In genomic region chr2:13011472-13011871, GRCm38 (mm10) we compare ENCODE assay signal across 8 mouse cellular contexts. TPM values are rescaled to one million over a fixed set of nuclear protein-coding genes. Genes with fewer than 3 reads are reported as not detected.
DNase-seq lines count a peak whose midpoint lies in the region; ATAC-seq and TF ChIP-seq lines count a peak whose summit lies in the region.

TSS of gene C1ql3 (minus strand) at chr2:13011806.

- no peak within 1 kb of the TSS for H3K27ac ChIP-seq in heart, embryonic 12.5 days (ENCODE audit: poor library complexity, severe bottlenecking)
- no peak within 1 kb of the TSS for H3K27ac ChIP-seq in brown adipose tissue, adult 24 weeks (replicated peaks; ENCODE audit: low read depth, low read length)
- no peak within 1 kb of the TSS for H3K27ac ChIP-seq in liver, postnatal 0 days (ENCODE audit: low read depth)

- WGBS in heart, embryonic 12.5 days: under 1% methylated on average over 19 of the region's 19 CpGs
- 2% methylated on average over 19 of the region's 19 CpGs for WGBS in liver, postnatal 0 days (ENCODE audit: insufficient replicate concordance)

- peak within 1 kb of the TSS; percentile 100 for H3K4me2 ChIP-seq in heart, embryonic 12.5 days
- H3K4me2 ChIP-seq in liver, postnatal 0 days (ENCODE audit: low read depth, low read length): peak within 1 kb of the TSS; percentile 92

- ATAC-seq in heart, embryonic 12.5 days (ENCODE audit: insufficient number of reproducible peaks, low FRiP score): no peak
- no peak for ATAC-seq in liver, postnatal 0 days

- peaks cover 24% of the 10 kb centered on the region for H3K4me1 ChIP-seq in heart, embryonic 12.5 days (replicated peaks)
- H3K4me1 ChIP-seq in brown adipose tissue, adult 24 weeks (ENCODE audit: control insufficient read depth, insufficient read depth, insufficient read length, low read length): peaks cover 5% of the 10 kb centered on the region; the same call in 1 of the 2 replicates
- peaks cover 13% of the 10 kb centered on the region for H3K4me1 ChIP-seq in liver, postnatal 0 days (ENCODE audit: insufficient read depth)

- no peaks in the 10 kb centered on the region for H3K36me3 ChIP-seq in heart, embryonic 12.5 days
- H3K36me3 ChIP-seq in liver, postnatal 0 days (replicated peaks; ENCODE audit: insufficient read depth, low read length): no peaks in the 10 kb centered on the region

- H3K9ac ChIP-seq in heart, embryonic 12.5 days: peak within 1 kb of the TSS; percentile 73
- H3K9ac ChIP-seq in liver, postnatal 0 days (replicated peaks): no peak within 1 kb of the TSS

- no peak for DNase-seq in heart, adult 11 months
- DNase-seq in frontal cortex, postnatal 14 days (ENCODE audit: low spot score in 2 of 2): peak; percentile 73 to 74
- DNase-seq in layer of hippocampus, adult 9-11 months: peak; percentile 90
- no peak for DNase-seq in liver, postnatal 0 days
- DNase-seq in right cerebral cortex, postnatal 4 days: peak; percentile 59
- DNase-seq in urinary bladder, postnatal 25 days (ENCODE audit: low spot score): no peak

- no peak for TF ChIP-seq EP300 in liver, postnatal 0 days (IDR thresholded peaks at IDR 0.05; ENCODE audit: low read depth)

- no peaks in the 10 kb centered on the region for H3K9me3 ChIP-seq in heart, embryonic 12.5 days (replicated peaks)
- no peaks in the 10 kb centered on the region for H3K9me3 ChIP-seq in liver, postnatal 0 days (ENCODE audit: low read length)

- no peak for TF ChIP-seq CTCF in liver, postnatal 0 days (IDR thresholded peaks at IDR 0.05; ENCODE audit: low read depth)

- H3K27me3 ChIP-seq in heart, embryonic 12.5 days (replicated peaks): peaks cover 31% of the 10 kb centered on the region
- H3K27me3 ChIP-seq in liver, postnatal 0 days (ENCODE audit: insufficient read depth, low read length): peaks cover 35% of the 10 kb centered on the region

- H3K4me3 ChIP-seq in heart, embryonic 12.5 days: peak within 1 kb of the TSS; percentile 67
- H3K4me3 ChIP-seq in brown adipose tissue, adult 24 weeks (ENCODE audit: insufficient read depth, low read depth, low read length): peak within 1 kb of the TSS; percentile 41
- peak within 1 kb of the TSS; percentile 60 for H3K4me3 ChIP-seq in liver, postnatal 0 days (ENCODE audit: low read depth, low read length)

RNA-seq across cellular contexts. Expression of gene C1ql3, which starts in this region (rescaled TPM):
- polyA plus RNA-seq in heart, embryonic 12.5 days (2016; fragmentation: Nextera tagmentation; extraction: Ambion mirVana): 1.5 and 1.6 TPM in 2 replicates
- not detected in 2 replicates for polyA plus RNA-seq in brown adipose tissue, adult 24 weeks (2012; ENCODE audit: insufficient read depth, insufficient read length, missing spikeins)
- 0.08 and 0.13 TPM in 2 replicates for polyA plus RNA-seq in liver, postnatal 0 days (2015; fragmentation: Nextera tagmentation; extraction: Ambion mirVana)

Comparison
In these comparisons a context has a peak if more than half of its experiments do, and no peak if none do; other contexts are left out.
1. DNase-seq: peak in frontal cortex, postnatal 14 days (2 of 2), layer of hippocampus, adult 9-11 months (single experiment) and right cerebral cortex, postnatal 4 days (single experiment); none in heart, adult 11 months (single experiment), liver, postnatal 0 days (single experiment) and urinary bladder, postnatal 25 days (single experiment).
2. Peak in every context shown above with its lines, with median percentiles within 50 percentile points of each other: H3K4me3 ChIP-seq.